14 mouse cellular contexts compared by ENCODE assay signal in the genomic region with DNA sequence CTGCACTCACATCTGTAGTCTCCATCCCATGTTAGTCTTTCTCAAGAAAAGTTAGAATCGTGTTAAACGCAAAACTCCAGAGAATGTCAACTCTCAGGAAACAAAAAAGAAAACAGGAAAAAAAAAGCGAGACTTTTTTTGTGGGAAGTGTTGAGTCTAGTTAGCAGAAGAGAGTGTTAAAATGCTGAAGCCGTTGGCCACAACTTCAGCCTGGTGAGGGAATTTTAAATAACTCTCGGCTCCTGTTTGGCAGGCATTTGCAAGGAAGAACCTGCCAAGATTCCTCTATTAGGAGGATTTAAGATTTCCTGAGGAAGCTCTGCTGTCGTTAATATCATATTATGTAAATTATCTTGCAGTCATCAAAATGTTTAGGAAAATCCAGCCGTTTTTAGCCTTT.
DNase-seq lines count a peak whose midpoint lies in the region; ATAC-seq lines count a peak whose summit lies in the region.
"Had no signal": no experiment of that assay in that cellular context is flagged by ENCODE, and none has a peak within 500 bp of the region (broad histone marks: within the 10 kb centered on the region; RNA-seq: fewer than 3 reads in every experiment).

No protein-coding gene starts in this region.

- DNase-seq in frontal cortex, postnatal 25 days (ENCODE audit: low spot score in 2 of 2), result no peak
- DNase-seq in kidney, postnatal 36 days, result peak; percentile 1 to 2
- no peak for DNase-seq in kidney, adult 9 months
- DNase-seq in Muller cell, postnatal 12 days (ENCODE audit: inconsistent ontology term), result peak; percentile 24
- peak; percentile 23 to 76 for DNase-seq in left cerebral cortex, postnatal 25 days (ENCODE audit: low spot score in 2 of 2)
- no peak for DNase-seq in MN1 (ENCODE audit: low spot score)
- DNase-seq: cerebellum, adult 9-10 months; gastrocnemius, postnatal 10 days; heart, adult 11 months; heart, postnatal 14 days; liver, postnatal 0 days; midbrain, embryonic 14.5 days had no signal

- peak; percentile 85 for ATAC-seq in frontal cortex, adult (ENCODE audit: low TSS enrichment)
- ATAC-seq: forebrain, embryonic 13.5 days; liver, postnatal 0 days had no signal

- intact Hi-C loops in left cerebral cortex, postnatal 25 days (cut with DNase I), result no loop called here

Comparison
In these comparisons a context has a peak if more than half of its experiments do, and no peak if none do; other contexts are left out.
1. DNase-seq: peak in kidney, postnatal 36 days (2 of 2), Muller cell, postnatal 12 days (single experiment) and left cerebral cortex, postnatal 25 days (2 of 2); none in frontal cortex, postnatal 25 days (0 of 2), kidney, adult 9 months (single experiment) and MN1 (single experiment).